Mouse (Mus musculus) gastrocnemius, adult 8-10 months (tissue): Measurements from ENCODE around the gene Wars2. TPM values are rescaled to one million over a fixed set of nuclear protein-coding genes. Genes with fewer than 3 reads are reported as not detected.
A peak's percentile ranks its signal among the peaks of the same experiment; 100 is the strongest.

Experiments
- DNase-seq, 2 experiments: peaks; one replicate each; pipeline ENCODE4 v3.0.0; 2022; ENCODE audit warnings: low spot score in 2 of 2
- total RNA-seq, 4 experiments: library from RNA; stranded (reverse); gene quantifications; 2 replicates each; pipeline ENCODE4 v1.2.4; 2022

The Wars2 gene
- total RNA-seq: 1 to 10 TPM; 3.3 to 5.3 (median 4.4) TPM

- peak; percentile 88 to 92 for DNase-seq
Observed at GRCm38 (mm10) chr3:99140940-99141854, at the start of gene Wars2. Gene Wars2 (plus strand): TSS chr3:99141068.

GRCm38 (mm10) chr3:99096816-99097215 lies 44.1 kb upstream of the Wars2 start:
- DNase-seq: no peak

GRCm38 (mm10) chr3:99110353-99111213 lies 30.3 kb upstream of the Wars2 start:
- no peak for DNase-seq

GRCm38 (mm10) chr3:99111214-99111608 lies 29.7 kb upstream of the Wars2 start:
- no peak for DNase-seq

- no peak for DNase-seq
Observed at GRCm38 (mm10) chr3:99113266-99113837, 27.5 kb upstream of the Wars2 start.

- no peak for DNase-seq
Observed at GRCm38 (mm10) chr3:99120942-99121341, 19.9 kb upstream of the Wars2 start.

- no peak for DNase-seq
Observed at GRCm38 (mm10) chr3:99130521-99130920, 10.3 kb upstream of the Wars2 start.

GRCm38 (mm10) chr3:99131973-99132372 lies 8.9 kb upstream of the Wars2 start:
- DNase-seq: no peak

- no peak for DNase-seq
Observed at GRCm38 (mm10) chr3:99133913-99134312, 7.0 kb upstream of the Wars2 start.

GRCm38 (mm10) chr3:99147886-99148285 lies 7.0 kb downstream of the Wars2 start:
- DNase-seq: no peak

GRCm38 (mm10) chr3:99149035-99149434 lies 8.2 kb downstream of the Wars2 start:
- no peak for DNase-seq

GRCm38 (mm10) chr3:99156286-99156685 lies 15.4 kb downstream of the Wars2 start:
- no peak for DNase-seq

- no peak for DNase-seq
Observed at GRCm38 (mm10) chr3:99156987-99157386, 16.1 kb downstream of the Wars2 start.

GRCm38 (mm10) chr3:99157451-99158015 lies 16.7 kb downstream of the Wars2 start:
- DNase-seq: no peak

GRCm38 (mm10) chr3:99160016-99160415 lies 19.1 kb downstream of the Wars2 start:
- DNase-seq: no peak

- no peak for DNase-seq
Observed at GRCm38 (mm10) chr3:99162191-99162590, 21.3 kb downstream of the Wars2 start.

- DNase-seq: no peak
Observed at GRCm38 (mm10) chr3:99167734-99168133, 26.9 kb downstream of the Wars2 start.

- DNase-seq: no peak
Observed at GRCm38 (mm10) chr3:99173178-99173577, 32.3 kb downstream of the Wars2 start.

GRCm38 (mm10) chr3:99174658-99175304 lies 33.9 kb downstream of the Wars2 start:
- DNase-seq: no peak

- no peak for DNase-seq
Observed at GRCm38 (mm10) chr3:99183355-99184016, 42.6 kb downstream of the Wars2 start.
